Mouse (Mus musculus): ENCODE results near the gene St6galnac3. TPM values are rescaled to one million over a fixed set of nuclear protein-coding genes. Genes with fewer than 3 reads are reported as not detected.

The St6galnac3 gene
- polyA plus RNA-seq, 1 experiment from 2014 or later: 12.2 TPM

- POLR2A ChIA-PET: no interaction called here
- no peak for TF ChIP-seq CTCF (IDR thresholded peaks at IDR 0.05)
- H3K27me3 ChIP-seq: no peaks in the 10 kb centered on the region
- ATAC-seq (no peak), DNase-seq (ENCODE audit: low read depth, low spot score) (no peak)
- in situ Hi-C loops (cut with MboI; ENCODE audit: low pct_unique_long_range_greater_than_20kb): no loop called here
- CTCF ChIA-PET: interaction anchor here (0.9 to 1.2 kb wide), 3 partner anchors 68 to 155 kb away, joined by 3 to 4 read pairs (median 3); no protein-coding TSS in a partner anchor
These were observed 292.0 kb downstream of the St6galnac3 start for GRCm38 (mm10) chr3:153433010-153433409.

DNA sequence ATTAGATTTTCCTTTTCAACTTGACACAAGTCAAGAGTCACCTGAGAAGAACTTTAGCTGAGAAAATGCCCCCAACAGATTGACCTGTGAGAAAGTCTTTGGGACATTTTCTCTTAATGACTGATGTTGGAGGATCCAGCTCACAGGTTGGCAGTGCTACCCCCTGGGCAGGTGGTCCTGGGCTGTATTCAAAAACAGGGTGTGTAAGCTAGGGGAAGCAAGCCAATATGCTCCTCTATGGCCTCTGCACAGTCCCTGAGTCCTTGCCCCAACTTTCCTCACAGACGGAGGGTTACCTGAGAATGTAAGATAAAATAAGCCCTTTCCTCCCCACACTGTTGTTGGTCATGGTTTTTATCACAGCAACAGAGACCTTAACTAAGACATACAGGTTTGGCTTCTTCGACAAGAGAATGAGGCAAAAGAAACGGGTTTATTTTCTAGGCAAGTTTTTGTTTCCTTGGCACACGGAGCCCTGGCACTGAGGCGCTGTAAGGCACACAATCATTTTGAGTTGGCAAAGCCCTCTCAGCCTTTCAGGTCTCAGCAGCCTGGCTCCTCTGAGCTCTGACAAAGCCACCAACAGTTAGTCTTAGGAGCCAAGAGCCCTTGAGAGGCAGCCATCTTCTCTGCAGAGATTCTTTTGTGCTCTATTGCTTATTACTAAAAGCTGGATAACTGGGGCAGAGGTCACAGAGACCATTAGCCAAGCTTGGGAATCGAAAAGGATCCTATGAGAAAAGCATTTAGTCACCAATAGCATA is 292.7 kb downstream of the St6galnac3 start:
- in situ Hi-C loops (cut with MboI; ENCODE audit: low pct_unique_long_range_greater_than_20kb): no loop called here
- CTCF ChIA-PET: interaction anchor here (0.9 to 1.1 kb wide), 2 partner anchors 106 to 156 kb away, joined by 3 read pairs; no protein-coding TSS in a partner anchor
- no peaks in the 10 kb centered on the region for H3K27me3 ChIP-seq
- no peak for TF ChIP-seq CTCF (IDR thresholded peaks at IDR 0.05)
- no peak for DNase-seq (ENCODE audit: low read depth, low spot score)
- POLR2A ChIA-PET: no interaction called here
- ATAC-seq: no peak

DNA sequence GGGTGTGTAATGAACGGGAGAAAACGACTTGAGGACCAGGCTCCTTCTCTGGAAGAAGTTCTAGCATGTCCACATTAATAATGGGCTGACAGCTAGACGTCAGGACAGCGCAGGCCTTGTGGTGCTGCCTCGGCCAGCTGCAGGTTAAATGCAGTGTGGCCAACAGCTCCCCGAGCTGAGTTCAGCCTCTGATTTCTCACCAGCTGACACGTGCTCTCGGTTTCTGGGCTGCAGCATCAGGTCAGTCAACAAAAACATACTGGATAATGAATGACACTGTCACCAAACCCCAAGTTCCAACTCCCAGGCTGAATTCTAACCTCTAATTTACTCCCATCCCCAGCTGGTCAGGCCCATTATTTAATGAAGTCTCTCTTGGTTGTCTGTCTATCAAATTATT is 295.1 kb downstream of the St6galnac3 start:
- in situ Hi-C loops (cut with MboI; ENCODE audit: low pct_unique_long_range_greater_than_20kb): no loop called here
- CTCF ChIA-PET: interaction anchor here (1.1 to 1.2 kb wide), 2 partner anchors 12 to 21 kb away, joined by 3 read pairs; no protein-coding TSS in a partner anchor
- no peak for DNase-seq (ENCODE audit: low read depth, low spot score)
- no peaks in the 10 kb centered on the region for H3K27me3 ChIP-seq
- ATAC-seq: no peak
- no peak for TF ChIP-seq CTCF (IDR thresholded peaks at IDR 0.05)
- POLR2A ChIA-PET: no interaction called here

GRCm38 (mm10) chr3:153421918-153422290 is 303.1 kb downstream of the St6galnac3 start:
- in situ Hi-C loops (cut with MboI; ENCODE audit: low pct_unique_long_range_greater_than_20kb): no loop called here
- POLR2A ChIA-PET: no interaction called here
- TF ChIP-seq CTCF (IDR thresholded peaks at IDR 0.05): no peak
- no peak for DNase-seq (ENCODE audit: low read depth, low spot score)
- ATAC-seq: no peak
- no peaks in the 10 kb centered on the region for H3K27me3 ChIP-seq
- CTCF ChIA-PET: interaction anchor here (1.0 kb wide), 1 partner anchor 9 kb away, joined by 3 read pairs; no protein-coding TSS in a partner anchor

DNA sequence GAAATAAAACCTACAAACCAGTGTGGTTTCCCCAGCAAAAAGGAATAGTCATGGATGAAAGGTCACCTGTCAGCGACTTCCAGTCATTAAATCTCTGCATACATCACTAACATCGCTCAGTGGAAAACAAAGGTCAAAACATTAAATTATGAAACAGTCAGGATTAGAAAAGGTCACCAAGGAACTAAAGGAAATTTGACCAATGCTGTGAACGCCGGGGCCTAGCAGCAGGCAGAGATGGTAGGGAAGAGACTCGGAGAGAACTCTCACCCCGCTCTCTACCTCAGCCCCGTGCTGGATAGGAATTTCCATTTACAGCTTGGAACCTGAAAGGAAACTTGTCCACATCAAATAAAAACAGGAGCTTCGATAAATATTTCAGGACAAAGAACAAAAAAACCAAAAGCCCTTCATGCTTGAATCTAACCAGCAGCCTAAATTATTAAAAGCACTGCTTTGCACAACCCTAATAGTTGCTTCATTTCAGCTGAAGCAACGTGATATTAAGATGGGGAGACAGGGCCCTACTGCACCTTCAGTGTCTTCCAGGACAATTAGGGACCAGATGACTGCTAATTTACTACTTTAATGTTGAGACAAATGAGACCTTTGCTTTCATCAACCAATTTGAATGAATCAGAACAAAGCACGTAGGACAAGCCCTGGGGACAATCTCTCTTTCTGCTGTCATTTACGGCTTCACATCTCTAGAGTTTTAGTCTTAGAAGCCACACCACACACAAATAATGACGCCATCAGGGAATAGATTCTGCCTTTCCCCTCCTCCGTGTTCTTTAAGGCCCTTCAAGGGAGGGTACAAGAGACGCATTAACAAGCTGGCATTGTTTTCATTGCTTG is 303.7 kb downstream of the St6galnac3 start:
- ATAC-seq: no peak
- DNase-seq (ENCODE audit: low read depth, low spot score): no peak

DNA sequence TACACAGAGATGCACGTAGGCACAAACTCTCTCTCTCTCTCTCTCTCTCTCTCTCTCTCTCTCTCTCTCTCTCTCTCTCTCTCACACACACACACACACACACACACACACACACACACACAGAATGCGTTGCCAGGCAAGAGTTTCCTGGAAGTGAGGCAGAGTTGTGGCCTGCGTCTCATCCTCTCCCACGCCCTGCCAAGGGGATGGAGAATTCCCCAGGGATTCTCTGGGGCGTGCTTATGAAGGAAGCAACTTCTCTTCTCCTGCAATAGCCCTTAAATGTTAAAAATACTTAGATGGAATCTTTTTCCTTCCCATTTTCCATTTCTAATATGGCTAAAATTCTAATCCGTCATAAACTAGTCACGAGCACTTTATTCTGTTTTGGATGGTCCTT is 305.6 kb downstream of the St6galnac3 start:
- H3K27me3 ChIP-seq: no peaks in the 10 kb centered on the region
- DNase-seq (ENCODE audit: low read depth, low spot score): no peak
- no peak for TF ChIP-seq CTCF (IDR thresholded peaks at IDR 0.05)
- ChIA-PET POLR2A (no interaction called here), CTCF (interaction anchor here (1.1 to 1.4 kb wide), 2 partner anchors 10 to 43 kb away, joined by 3 to 7 read pairs; no protein-coding TSS in a partner anchor)
- in situ Hi-C loops (cut with MboI; ENCODE audit: low pct_unique_long_range_greater_than_20kb): no loop called here
- no peak for ATAC-seq

More for the DNA sequence above, 303.7 kb downstream of the St6galnac3 start:
- CTCF ChIA-PET: interaction anchor here (1.0 kb wide), 2 partner anchors 8 to 99 kb away, joined by 3 read pairs; no protein-coding TSS in a partner anchor
- no peak for TF ChIP-seq CTCF (IDR thresholded peaks at IDR 0.05)
- no peaks in the 10 kb centered on the region for H3K27me3 ChIP-seq
- POLR2A ChIA-PET: no interaction called here
- in situ Hi-C loops (cut with MboI; ENCODE audit: low pct_unique_long_range_greater_than_20kb): no loop called here

DNA sequence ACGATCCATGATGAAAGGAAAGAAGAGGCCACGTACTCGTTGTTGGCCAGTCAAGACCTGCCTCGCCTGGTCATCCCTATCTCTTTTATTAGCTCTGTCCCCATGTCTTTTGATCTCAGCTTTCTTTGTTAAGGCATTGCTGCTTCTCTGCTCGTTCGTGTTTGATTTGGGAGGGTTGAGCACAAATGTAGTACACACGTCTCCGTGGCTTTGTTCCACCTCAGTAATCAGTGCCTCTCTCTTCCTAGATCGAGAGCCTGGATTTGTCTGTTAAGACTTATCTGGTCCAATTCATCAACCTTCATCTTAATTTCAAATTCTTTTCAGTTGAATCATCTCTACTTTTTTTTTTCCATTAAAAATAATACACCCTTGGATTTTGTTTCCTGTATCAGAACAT is 308.0 kb downstream of the St6galnac3 start:
- POLR2A ChIA-PET: interaction anchor here (1.0 to 1.4 kb wide), 2 partner anchors 12 to 21 kb away, joined by 3 read pairs; no protein-coding TSS in a partner anchor
- no peak for ATAC-seq
- no peaks in the 10 kb centered on the region for H3K27me3 ChIP-seq
- CTCF ChIA-PET: interaction anchor here (0.9 to 2.7 kb wide), 4 partner anchors 9 to 25 kb away, joined by 3 to 9 read pairs (median 3); no protein-coding TSS in a partner anchor
- TF ChIP-seq CTCF (IDR thresholded peaks at IDR 0.05): no peak
- in situ Hi-C loops (cut with MboI; ENCODE audit: low pct_unique_long_range_greater_than_20kb): no loop called here
- DNase-seq (ENCODE audit: low read depth, low spot score): no peak

GRCm38 (mm10) chr3:153416383-153416782 is 308.6 kb downstream of the St6galnac3 start:
- no peak for DNase-seq (ENCODE audit: low read depth, low spot score)
- no peak for TF ChIP-seq CTCF (IDR thresholded peaks at IDR 0.05)
- CTCF ChIA-PET: interaction anchor here (0.8 to 2.7 kb wide), 4 partner anchors 9 to 26 kb away, joined by 3 to 9 read pairs (median 3); no protein-coding TSS in a partner anchor

DNA sequence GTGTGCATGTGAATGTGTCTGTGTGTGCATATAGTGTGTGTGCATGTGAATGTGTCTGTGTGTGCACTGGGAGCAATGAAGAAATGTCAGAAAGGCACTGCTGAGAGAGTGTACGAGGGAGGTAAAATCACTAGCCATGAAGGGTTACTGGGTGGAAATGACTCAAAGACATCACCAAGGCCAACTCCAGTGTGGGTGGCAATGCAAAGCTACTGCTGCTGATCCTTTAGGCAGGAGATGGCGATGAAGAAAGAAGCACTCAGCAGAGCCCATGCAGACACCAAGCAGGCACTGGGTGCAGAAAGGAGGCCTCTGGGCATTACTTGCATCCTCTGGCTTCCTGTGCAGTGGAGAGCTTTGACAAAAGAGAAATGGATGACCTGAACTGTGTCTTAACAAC is 310.8 kb downstream of the St6galnac3 start:
- no peak for TF ChIP-seq CTCF (IDR thresholded peaks at IDR 0.05)
- in situ Hi-C loops (cut with MboI; ENCODE audit: low pct_unique_long_range_greater_than_20kb): no loop called here
- no peak for ATAC-seq
- H3K27me3 ChIP-seq: no peaks in the 10 kb centered on the region
- ChIA-PET POLR2A (no interaction called here), CTCF (interaction anchor here (1.0 kb wide), 1 partner anchor 88 kb away, joined by 4 read pairs; no protein-coding TSS in a partner anchor)
- no peak for DNase-seq (ENCODE audit: low read depth, low spot score)

More at GRCm38 (mm10) chr3:153416383-153416782, 308.6 kb downstream of the St6galnac3 start:
- in situ Hi-C loops (cut with MboI; ENCODE audit: low pct_unique_long_range_greater_than_20kb): no loop called here
- H3K27me3 ChIP-seq: no peaks in the 10 kb centered on the region
- POLR2A ChIA-PET: interaction anchor here (0.6 to 1.4 kb wide), 3 partner anchors 11 to 164 kb away, joined by 3 read pairs; no protein-coding TSS in a partner anchor
- no peak for ATAC-seq

- no peak for ATAC-seq
- POLR2A ChIA-PET: interaction anchor here (0.9 kb wide), 1 partner anchor 10 kb away, joined by 3 read pairs; no protein-coding TSS in a partner anchor
- CTCF ChIA-PET: interaction anchor here (0.9 to 1.9 kb wide), 4 partner anchors 9 to 17 kb away, joined by 4 to 10 read pairs (median 6); no protein-coding TSS in a partner anchor
- in situ Hi-C loops (cut with MboI; ENCODE audit: low pct_unique_long_range_greater_than_20kb): no loop called here
- TF ChIP-seq CTCF (IDR thresholded peaks at IDR 0.05): no peak
- H3K27me3 ChIP-seq: no peaks in the 10 kb centered on the region
- no peak for DNase-seq (ENCODE audit: low read depth, low spot score)
These were observed 315.7 kb downstream of the St6galnac3 start for GRCm38 (mm10) chr3:153409286-153409685.

Data from Patski (cell line).